Comparison of ENCODE assay signal across 19 mouse cellular contexts in the genomic region with DNA sequence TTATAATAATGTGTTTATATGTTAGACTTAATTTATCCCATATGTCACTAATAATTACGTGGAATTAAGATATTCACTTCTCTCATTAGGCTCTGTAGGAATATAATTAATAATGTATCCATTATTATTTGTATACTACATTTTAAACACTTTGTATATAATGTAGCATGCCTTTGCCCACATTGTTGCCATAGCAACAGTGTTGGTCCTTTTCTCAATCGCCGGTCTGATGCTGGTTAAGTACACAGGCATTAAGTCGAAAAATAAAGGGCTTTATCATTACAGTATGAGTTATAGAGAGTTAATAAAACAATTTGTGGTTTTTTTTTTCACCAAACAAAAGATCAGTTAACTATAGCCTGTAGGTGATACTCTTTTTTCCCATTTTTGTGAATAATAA.
DNase-seq lines count a peak whose midpoint lies in the region; ATAC-seq and TF ChIP-seq lines count a peak whose summit lies in the region.
"Had no signal": no experiment of that assay in that cellular context is flagged by ENCODE, and none has a peak within 500 bp of the region (broad histone marks: within the 10 kb centered on the region; RNA-seq: fewer than 3 reads in every experiment).

No protein-coding gene starts in this region.

- WGBS in forebrain, embryonic 14.5 days: 78% methylated on average over 4 of the region's 4 CpGs
- WGBS in forebrain, embryonic 12.5 days: 82% methylated on average over 4 of the region's 4 CpGs
- WGBS in hindbrain, postnatal 0 days: 56% methylated on average over 4 of the region's 4 CpGs
- 73% methylated on average over 4 of the region's 4 CpGs for WGBS in hindbrain, embryonic 13.5 days
- 68% methylated on average over 4 of the region's 4 CpGs for WGBS in neural tube, embryonic 15.5 days

- no peaks in the 10 kb centered on the region for H3K9me3 ChIP-seq in forebrain, embryonic 14.5 days (replicated peaks; ENCODE audit: control insufficient read depth, low read length)
- H3K9me3 ChIP-seq in forebrain, embryonic 12.5 days: no peaks in the 10 kb centered on the region
- H3K9me3 ChIP-seq in hindbrain, postnatal 0 days (ENCODE audit: low read length): no peaks in the 10 kb centered on the region
- no peaks in the 10 kb centered on the region for H3K9me3 ChIP-seq in hindbrain, embryonic 13.5 days
- no peaks in the 10 kb centered on the region for H3K9me3 ChIP-seq in neural tube, embryonic 15.5 days (replicated peaks)
- H3K9me3 ChIP-seq: embryonic facial prominence, embryonic 15.5 days; heart, embryonic 13.5 days had no signal

- H3K27me3 ChIP-seq in forebrain, embryonic 14.5 days (replicated peaks; ENCODE audit: control insufficient read depth, insufficient read depth, low read length): no peaks in the 10 kb centered on the region
- H3K27me3 ChIP-seq in forebrain, embryonic 12.5 days: no peaks in the 10 kb centered on the region
- no peaks in the 10 kb centered on the region for H3K27me3 ChIP-seq in hindbrain, postnatal 0 days (ENCODE audit: insufficient read depth, low read length)
- no peaks in the 10 kb centered on the region for H3K27me3 ChIP-seq in hindbrain, embryonic 13.5 days
- no peaks in the 10 kb centered on the region for H3K27me3 ChIP-seq in neural tube, embryonic 15.5 days (replicated peaks)
- H3K27me3 ChIP-seq: embryonic facial prominence, embryonic 15.5 days; heart, embryonic 13.5 days had no signal

- no peak for ATAC-seq in forebrain, embryonic 14.5 days
- no peak for ATAC-seq in forebrain, embryonic 12.5 days (ENCODE audit: low FRiP score)
- ATAC-seq in hindbrain, postnatal 0 days: no peak
- no peak for ATAC-seq in hindbrain, embryonic 13.5 days (ENCODE audit: low FRiP score)
- peak; percentile 69; the same call in 1 of the 2 replicates for ATAC-seq in neural tube, embryonic 15.5 days (ENCODE audit: low FRiP score)
- ATAC-seq: hindbrain, embryonic 16.5 days had no signal

- H3K4me2 ChIP-seq in forebrain, embryonic 14.5 days (ENCODE audit: low read length): no peak overlapping the region
- no peak overlapping the region for H3K4me2 ChIP-seq in forebrain, embryonic 12.5 days
- H3K4me2 ChIP-seq in hindbrain, postnatal 0 days (ENCODE audit: low read depth, low read length): no peak overlapping the region
- no peak overlapping the region for H3K4me2 ChIP-seq in hindbrain, embryonic 13.5 days
- H3K4me2 ChIP-seq in neural tube, embryonic 15.5 days: no peak overlapping the region
- H3K4me2 ChIP-seq: embryonic facial prominence, embryonic 15.5 days; heart, embryonic 13.5 days had no signal

- no peaks in the 10 kb centered on the region for H3K36me3 ChIP-seq in forebrain, embryonic 14.5 days (ENCODE audit: control insufficient read depth, insufficient read depth, low read length)
- H3K36me3 ChIP-seq in forebrain, embryonic 12.5 days (replicated peaks): no peaks in the 10 kb centered on the region
- no peaks in the 10 kb centered on the region for H3K36me3 ChIP-seq in hindbrain, postnatal 0 days (ENCODE audit: insufficient read depth, low read length)
- H3K36me3 ChIP-seq in hindbrain, embryonic 13.5 days: no peaks in the 10 kb centered on the region
- H3K36me3 ChIP-seq in neural tube, embryonic 15.5 days: no peaks in the 10 kb centered on the region
- H3K36me3 ChIP-seq: embryonic facial prominence, embryonic 15.5 days; heart, embryonic 13.5 days had no signal

- peak; percentile 44 for DNase-seq in forebrain, embryonic 14.5 days (ENCODE audit: low spot score)
- peak; percentile 39 for DNase-seq in hindbrain, postnatal 0 days (ENCODE audit: low spot score)
- DNase-seq in neural tube, embryonic 10.5 days (ENCODE audit: extremely low spot score, low spot score): no peak
- no peak for DNase-seq in kidney, postnatal 36 days
- DNase-seq: adrenal gland, postnatal 10 days; cerebellum, adult 18-20 months; cerebellum, adult 9-11 months; cerebellum, postnatal 36 days; gastrocnemius, adult 2 months; gastrocnemius, postnatal 36 days; heart, adult 11 months; heart, postnatal 36 days had no signal

- no peak overlapping the region for H3K27ac ChIP-seq in forebrain, embryonic 14.5 days (ENCODE audit: low read depth, low read length)
- H3K27ac ChIP-seq in forebrain, embryonic 12.5 days: no peak overlapping the region
- H3K27ac ChIP-seq in hindbrain, postnatal 0 days: no peak overlapping the region
- no peak overlapping the region for H3K27ac ChIP-seq in hindbrain, embryonic 13.5 days
- H3K27ac ChIP-seq in neural tube, embryonic 15.5 days (replicated peaks): no peak overlapping the region
- H3K27ac ChIP-seq: embryonic facial prominence, embryonic 15.5 days; gastrocnemius, adult 2 months; heart, embryonic 13.5 days had no signal

- no peak overlapping the region for H3K9ac ChIP-seq in forebrain, embryonic 14.5 days (ENCODE audit: low read length)
- H3K9ac ChIP-seq in forebrain, embryonic 12.5 days: no peak overlapping the region
- H3K9ac ChIP-seq in hindbrain, postnatal 0 days (replicated peaks; ENCODE audit: low read length): no peak overlapping the region
- H3K9ac ChIP-seq in hindbrain, embryonic 13.5 days: no peak overlapping the region
- no peak overlapping the region for H3K9ac ChIP-seq in neural tube, embryonic 15.5 days (replicated peaks)
- H3K9ac ChIP-seq: embryonic facial prominence, embryonic 15.5 days; heart, embryonic 13.5 days had no signal

- no peaks in the 10 kb centered on the region for H3K4me1 ChIP-seq in forebrain, embryonic 14.5 days (ENCODE audit: control insufficient read depth, insufficient read depth, low read length)
- H3K4me1 ChIP-seq in forebrain, embryonic 12.5 days: no peaks in the 10 kb centered on the region
- H3K4me1 ChIP-seq in hindbrain, postnatal 0 days (ENCODE audit: insufficient read depth, low read length): no peaks in the 10 kb centered on the region
- H3K4me1 ChIP-seq in hindbrain, embryonic 13.5 days (replicated peaks): no peaks in the 10 kb centered on the region
- H3K4me1 ChIP-seq in neural tube, embryonic 15.5 days: no peaks in the 10 kb centered on the region
- H3K4me1 ChIP-seq: embryonic facial prominence, embryonic 15.5 days; heart, embryonic 13.5 days had no signal

- TF ChIP-seq CTCF in hindbrain, postnatal 0 days (IDR thresholded peaks at IDR 0.05; ENCODE audit: low read depth): no peak

- no peak overlapping the region for H3K4me3 ChIP-seq in forebrain, embryonic 14.5 days (ENCODE audit: low read depth, low read length)
- H3K4me3 ChIP-seq in forebrain, embryonic 12.5 days (replicated peaks): no peak overlapping the region
- no peak overlapping the region for H3K4me3 ChIP-seq in hindbrain, postnatal 0 days (ENCODE audit: low read length)
- no peak overlapping the region for H3K4me3 ChIP-seq in hindbrain, embryonic 13.5 days
- H3K4me3 ChIP-seq in neural tube, embryonic 15.5 days (replicated peaks): no peak overlapping the region
- H3K4me3 ChIP-seq: embryonic facial prominence, embryonic 15.5 days; erythroblast, embryonic 14.5 days; gastrocnemius, adult 2 months; heart, embryonic 13.5 days had no signal

Comparison
In these comparisons a context has a peak if more than half of its experiments do, and no peak if none do; other contexts are left out.
1. DNase-seq: peak in forebrain, embryonic 14.5 days (single experiment) and hindbrain, postnatal 0 days (single experiment); none in neural tube, embryonic 10.5 days (single experiment) and kidney, postnatal 36 days (0 of 2).